Mouse (Mus musculus) liver, postnatal 0 days (tissue): Measurements from ENCODE around the gene Slc7a15.
"Not testable (repeated sequence)": the region's sequence is repeated elsewhere in the genome, so short reads cannot be mapped to it uniquely, and the experiment has no call there.

Source experiments
- CTCF ChIP-seq: sonication (generic); IDR thresholded peaks from 2 replicates; pipeline ENCODE4 v1.5.1; 2016; ENCODE audit warnings: antibody characterized with exemption, low read depth
- EP300 ChIP-seq: IDR thresholded peaks from 2 replicates; pipeline ENCODE4 v1.6.1; 2016; ENCODE audit warnings: antibody characterized with exemption, low read depth, mild to moderate bottlenecking

GRCm38 (mm10) chr12:8562213-8562612 is 36.7 kb downstream of the Slc7a15 start:
- TF ChIP-seq CTCF, EP300: not testable (repeated sequence)
